Mouse (Mus musculus) cerebellum, adult 2 months (tissue): Measurements from ENCODE around the gene Usp13. TPM values are rescaled to one million over a fixed set of nuclear protein-coding genes. Genes with fewer than 3 reads are reported as not detected.

ENCODE experiments used
- DNase-seq, 2 experiments: peaks; one replicate each; pipeline ENCODE4 v3.0.0; 2021
- H3K27ac ChIP-seq: fragments of 200-500 bp; 2 replicates; pipeline ENCODE4 v1.5.1; 2012; ENCODE audit warnings: low read length, control low read depth, inconsistent platforms; ENCODE audit not compliant: insufficient read depth
- H3K27me3 ChIP-seq: fragments of 200-500 bp; 2 replicates; pipeline ENCODE4 v1.6.1; 2012; ENCODE audit warnings: inconsistent platforms, mild to moderate bottlenecking, low read length, moderate library complexity; ENCODE audit not compliant: control insufficient read depth, insufficient read depth
- H3K4me1 ChIP-seq: fragments of 200-500 bp; 2 replicates; pipeline ENCODE4 v1.6.1; 2011; ENCODE audit warnings: low read length; ENCODE audit not compliant: control insufficient read depth, insufficient read depth
- H3K4me3 ChIP-seq: fragments of 200-500 bp; replicated peaks from 2 replicates; pipeline ENCODE3; 2011; ENCODE audit warnings: mild to moderate bottlenecking, low read depth, low read length, control low read depth; ENCODE audit not compliant: insufficient read depth
- CTCF ChIP-seq: fragments of 200-500 bp; IDR thresholded peaks from 2 replicates; pipeline ENCODE4 v1.5.1; 2011; ENCODE audit warnings: low read depth, mild to moderate bottlenecking, control low read depth, low read length, moderate library complexity, borderline replicate concordance; ENCODE audit not compliant: insufficient read depth
- POLR2A ChIP-seq: fragments of 200-500 bp; IDR thresholded peaks from 2 replicates; pipeline ENCODE4 v1.6.1; 2011; ENCODE audit warnings: low read length, control low read depth, borderline replicate concordance; ENCODE audit not compliant: insufficient read depth
- WGBS: fragments of 180-500 bp; shearing (Covaris S2); methylation state at CpG from one replicate; pipeline ENCODE4 v1.1.7; 2018; 5-methylcytosine and 5-hydroxymethylcytosine counted together
- polyA plus RNA-seq: library from polyadenylated mRNA; depleted of rRNA; stranded (reverse); fragments of >200 nt; gene quantifications from 2 replicates; pipeline ENCODE4 v1.2.3, GENCODE M21; 2012

Gene Usp13
- polyA plus RNA-seq, 1 experiment = 7.1 TPM

DNA sequence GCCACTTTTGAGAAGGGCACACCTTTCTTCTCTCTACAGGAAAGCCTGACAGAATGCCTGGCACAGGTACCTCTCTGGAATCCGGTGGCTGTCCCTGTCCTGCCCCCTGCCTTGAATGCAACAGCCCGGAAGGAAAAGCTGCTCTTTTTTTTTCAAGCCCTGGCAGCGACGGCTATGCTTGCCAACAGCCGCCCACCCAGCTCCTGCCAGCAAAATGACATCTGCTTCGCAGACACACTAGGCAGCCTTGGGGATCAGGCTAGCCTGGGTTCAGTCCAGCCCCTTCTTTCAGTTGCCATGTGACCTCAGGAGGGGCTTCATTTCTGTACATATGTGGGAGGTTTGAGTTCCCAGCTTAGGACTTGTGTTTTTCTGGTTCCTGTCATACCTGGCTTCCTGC lies 9.4 kb downstream of the Usp13 start:
- peak; percentile 37 to 60 for DNase-seq
- WGBS = 11% methylated on average over 6 of the region's 6 CpGs
- H3K4me3 ChIP-seq = no peak overlapping the region
- H3K4me1 ChIP-seq = peaks cover 12% of the 10 kb centered on the region
- TF ChIP-seq POLR2A (no peak), CTCF (no peak)
- H3K27me3 ChIP-seq = no peaks in the 10 kb centered on the region
- no peak overlapping the region for H3K27ac ChIP-seq

- H3K27me3 ChIP-seq = no peaks in the 10 kb centered on the region
- TF ChIP-seq POLR2A (no peak), CTCF (no peak)
- no peak overlapping the region for H3K27ac ChIP-seq
- no peak for DNase-seq
- 68% methylated on average over 2 of the region's 2 CpGs for WGBS
- no peak overlapping the region for H3K4me3 ChIP-seq
- no peaks in the 10 kb centered on the region for H3K4me1 ChIP-seq
Measured at GRCm38 (mm10) chr3:32833871-32834270, 16.5 kb downstream of the Usp13 start.

- Histone ChIP-seq H3K4me3 (no peak overlapping the region), H3K27ac (no peak overlapping the region), H3K4me1 (no peaks in the 10 kb centered on the region), H3K27me3 (no peaks in the 10 kb centered on the region)
- WGBS = 96% methylated on average over 7 of the region's 7 CpGs
- no peak for DNase-seq
- no peak for TF ChIP-seq CTCF
- TF ChIP-seq POLR2A = no peak
Measured at GRCm38 (mm10) chr3:32837847-32838246, 20.5 kb downstream of the Usp13 start.

GRCm38 (mm10) chr3:32856362-32857107 lies 39.2 kb downstream of the Usp13 start:
- 85% methylated on average over 16 of the region's 16 CpGs for WGBS

GRCm38 (mm10) chr3:32871081-32871480 lies 53.7 kb downstream of the Usp13 start:
- Histone ChIP-seq H3K4me1 (no peaks in the 10 kb centered on the region; the same call in 1 of the 2 replicates), H3K27ac (no peak overlapping the region), H3K27me3 (no peaks in the 10 kb centered on the region), H3K4me3 (no peak overlapping the region)
- DNase-seq = no peak
- TF ChIP-seq CTCF = no peak
- TF ChIP-seq POLR2A = no peak
- 92% methylated on average over 3 of the region's 3 CpGs for WGBS

More at GRCm38 (mm10) chr3:32856362-32857107, 39.2 kb downstream of the Usp13 start:
- no peak for DNase-seq
- Histone ChIP-seq H3K27me3 (no peaks in the 10 kb centered on the region), H3K27ac (no peak overlapping the region), H3K4me1 (no peaks in the 10 kb centered on the region), H3K4me3 (no peak overlapping the region)
- no peak for TF ChIP-seq CTCF
- TF ChIP-seq POLR2A = no peak

DNA sequence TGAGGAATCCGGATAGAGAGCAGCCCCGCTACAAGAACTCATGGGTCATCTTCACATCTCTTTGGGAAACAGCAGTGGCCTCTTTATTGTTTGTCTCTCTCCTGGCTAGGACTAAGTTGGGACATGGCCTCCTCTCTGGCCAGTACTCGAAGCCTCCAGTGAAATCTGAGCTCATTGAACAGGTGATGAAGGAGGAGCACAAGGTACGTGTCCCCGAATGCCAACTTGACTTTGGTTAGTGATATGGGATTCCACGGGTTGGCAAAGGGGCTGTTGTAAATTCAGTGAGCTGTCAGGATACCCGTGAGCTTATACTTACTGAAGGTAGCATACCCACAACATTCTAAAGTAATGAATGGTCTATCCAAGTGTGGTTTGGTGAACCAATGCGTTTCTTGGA lies 69.0 kb downstream of the Usp13 start:
- no peak for DNase-seq
- Histone ChIP-seq H3K27ac (no peak overlapping the region), H3K4me1 (no peaks in the 10 kb centered on the region), H3K27me3 (no peaks in the 10 kb centered on the region), H3K4me3 (no peak overlapping the region)
- 91% methylated on average over 8 of the region's 8 CpGs for WGBS
- TF ChIP-seq CTCF = no peak

DNA sequence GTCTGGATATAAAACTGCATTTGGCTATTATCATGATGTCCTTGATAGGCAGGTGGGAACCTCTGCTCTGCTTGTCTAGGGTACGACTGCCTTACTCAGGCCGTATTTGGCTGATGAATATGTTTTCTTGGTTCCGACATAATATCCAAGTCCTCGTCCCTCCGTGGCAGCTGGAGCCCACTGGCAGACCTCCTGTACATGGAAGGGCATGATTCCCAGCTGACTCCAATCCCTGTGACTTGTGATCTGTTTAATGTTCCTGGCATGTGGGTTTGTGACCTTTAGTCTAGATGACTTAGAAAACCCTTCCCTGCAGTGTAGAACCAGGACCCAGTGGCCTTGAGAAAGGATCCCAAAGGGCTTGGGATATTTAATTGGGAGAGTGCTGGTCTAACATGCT lies 71.5 kb downstream of the Usp13 start:
- Histone ChIP-seq H3K27ac (no peak overlapping the region), H3K27me3 (no peaks in the 10 kb centered on the region), H3K4me3 (no peak overlapping the region), H3K4me1 (no peaks in the 10 kb centered on the region)
- TF ChIP-seq CTCF = no peak
- 79% methylated on average over 5 of the region's 5 CpGs for WGBS
- DNase-seq = no peak

DNA sequence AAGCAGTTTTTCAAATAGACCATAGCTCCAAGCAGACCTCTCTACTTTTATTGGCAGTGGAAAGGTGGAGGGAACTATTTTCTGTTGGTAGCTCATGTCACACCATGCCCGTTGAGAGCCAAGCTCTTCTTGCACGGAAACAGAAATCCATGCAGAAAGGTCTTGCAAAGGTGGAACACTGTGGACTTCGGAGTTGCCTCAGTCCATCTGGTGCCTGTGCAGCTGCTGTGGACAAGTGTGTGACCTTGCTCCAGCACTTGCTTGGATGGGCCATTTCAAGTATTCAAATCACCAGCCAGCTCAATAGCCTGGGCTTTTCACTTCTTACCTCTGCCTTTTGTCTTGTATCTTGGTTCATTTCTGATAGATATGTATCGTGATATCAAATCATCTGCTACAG lies 72.8 kb downstream of the Usp13 start:
- H3K4me3 ChIP-seq = no peak overlapping the region

More for the DNA sequence above, 72.8 kb downstream of the Usp13 start:
- H3K27ac ChIP-seq = no peak overlapping the region
- 96% methylated on average over 4 of the region's 4 CpGs for WGBS
- no peak for TF ChIP-seq CTCF
- no peak for TF ChIP-seq POLR2A
- H3K27me3 ChIP-seq = no peaks in the 10 kb centered on the region
- no peaks in the 10 kb centered on the region for H3K4me1 ChIP-seq
- DNase-seq = no peak
